Mouse (Mus musculus) small intestine, adult 10 weeks (tissue): ENCODE measurements around the gene Itm2c. TPM values are rescaled to one million over a fixed set of nuclear protein-coding genes. Genes with fewer than 3 reads are reported as not detected.

ENCODE experiments used
- polyA plus RNA-seq: library from polyadenylated mRNA; stranded (reverse); fragments of 350-450 nt; fragmentation: Illumina TruSeq; extraction: RNeasy Lipid Tissue Mini Kit (QIAGEN cat#74804); gene quantifications from one replicate; pipeline ENCODE4 v1.2.3, GENCODE M21; 2014; ENCODE audit warnings: low replicate concordance

Gene Itm2c
- 0.59 TPM for polyA plus RNA-seq

DNA sequence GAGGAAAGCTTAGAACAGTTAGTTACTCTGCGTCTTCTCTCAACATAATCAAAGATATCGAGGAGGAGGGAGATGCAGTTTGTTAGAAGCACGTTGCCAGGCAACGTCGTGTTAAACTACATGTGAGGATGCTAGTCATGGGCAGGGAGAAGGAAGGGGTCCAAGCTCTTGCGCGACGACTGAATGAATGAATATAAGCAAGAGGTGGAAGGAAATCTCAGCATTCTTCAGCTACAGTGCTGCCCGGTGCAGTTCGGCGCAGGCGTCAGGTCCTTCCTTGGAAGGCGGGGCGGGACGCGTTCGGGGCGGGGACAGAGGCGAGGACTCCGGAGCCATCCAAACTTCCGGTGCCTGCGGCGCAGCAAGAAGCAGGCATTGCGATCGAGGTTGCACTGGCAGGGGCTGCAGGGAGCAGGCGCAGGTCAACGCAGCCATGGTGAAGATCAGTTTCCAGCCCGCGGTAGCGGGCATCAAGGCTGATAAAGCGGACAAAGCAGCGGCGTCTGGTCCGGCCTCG lies at the start of gene Itm2c:
Gene Itm2c, plus strand, starts transcription at position 51 of the 517 bp plus-strand sequence.

GRCm38 (mm10) chr1:85928057-85928687 lies 34.1 kb downstream of the Itm2c start, which contains the start of gene 4933407L21Rik:
Gene 4933407L21Rik, plus strand, starts transcription at chr1:85928483.

Other genes starting within 250 kb of the Itm2c start
- gene Sp100, start 244.3 kb upstream of the Itm2c start, polyA plus RNA-seq, result 129 TPM
- gene A630001G21Rik, start 115.6 kb upstream of the Itm2c start, polyA plus RNA-seq, result 2.9 TPM
- gene Cab39, start 100.8 kb upstream of the Itm2c start, polyA plus RNA-seq, result 328 TPM
- 0.59 TPM for gene 4933407L21Rik, start 34.2 kb downstream of the Itm2c start, polyA plus RNA-seq
- gene Gpr55, start 66.7 kb downstream of the Itm2c start, polyA plus RNA-seq, result 7.4 TPM
- gene Spata3, start 122.5 kb downstream of the Itm2c start, polyA plus RNA-seq, result not detected
- gene 2810459M11Rik, start 151.6 kb downstream of the Itm2c start, polyA plus RNA-seq, result 12.8 TPM
- 127 TPM for gene Psmd1, start 170.1 kb downstream of the Itm2c start, polyA plus RNA-seq
- 4.1 TPM for gene Htr2b, start 217.7 kb downstream of the Itm2c start, polyA plus RNA-seq
- gene Gm21972, start 239.4 kb downstream of the Itm2c start, polyA plus RNA-seq, result 0.85 TPM